In the genomic region with DNA sequence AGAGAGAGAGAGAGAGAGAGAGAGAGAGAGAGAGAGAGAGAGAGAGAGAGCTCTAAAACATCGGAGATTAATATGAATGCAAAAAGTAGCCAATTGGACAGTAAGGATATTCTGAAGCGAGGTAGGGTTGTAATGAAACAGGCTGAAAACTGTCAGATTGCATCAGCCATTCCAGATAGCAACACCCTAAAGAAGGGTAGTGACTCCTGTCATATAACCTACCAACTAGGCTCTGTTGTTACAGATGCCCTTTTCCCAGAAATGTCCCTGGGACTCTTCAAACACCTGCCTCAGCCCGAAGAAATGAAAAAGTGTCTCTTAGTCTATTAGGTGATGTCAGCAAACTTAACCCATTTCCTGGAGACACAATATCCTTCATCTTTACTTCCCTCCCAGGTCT, we compare ENCODE assay signal across 8 mouse cellular contexts. TPM values are rescaled to one million over a fixed set of nuclear protein-coding genes. Genes with fewer than 3 reads are reported as not detected.
A peak's percentile ranks its signal among the peaks of the same experiment; 100 is the strongest.
DNase-seq lines count a peak whose midpoint lies in the region; ATAC-seq and TF ChIP-seq lines count a peak whose summit lies in the region.

No protein-coding gene starts in this region.

- no peak for ATAC-seq in midbrain, embryonic 14.5 days (ENCODE audit: low FRiP score, low TSS enrichment)
- no peak for ATAC-seq in frontal cortex, adult (ENCODE audit: low TSS enrichment)

- peak overlapping the region; percentile 65 for H3K4me2 ChIP-seq in midbrain, embryonic 14.5 days (ENCODE audit: low read length)

- no peak for TF ChIP-seq CTCF in lung, adult 2 months (IDR thresholded peaks at IDR 0.05; ENCODE audit: insufficient read depth, low read length)
- TF ChIP-seq CTCF in bone marrow macrophage, adult 2 months (IDR thresholded peaks at IDR 0.05; ENCODE audit: low read depth, low read length): no peak

- peaks cover 3% of the 10 kb centered on the region for H3K4me1 ChIP-seq in lung, adult 2 months (ENCODE audit: control insufficient read depth, insufficient read depth, low read length)
- H3K4me1 ChIP-seq in bone marrow macrophage, adult 2 months (ENCODE audit: control insufficient read depth, insufficient read depth, low read length): peaks cover 37% of the 10 kb centered on the region
- H3K4me1 ChIP-seq in hindbrain, embryonic 10.5 days (replicated peaks): peaks cover 8% of the 10 kb centered on the region; the same call in 1 of the 2 replicates
- H3K4me1 ChIP-seq in midbrain, embryonic 14.5 days (ENCODE audit: control insufficient read depth, insufficient read depth, low read length): peaks cover 5% of the 10 kb centered on the region; the same call in 1 of the 2 replicates

- H3K27me3 ChIP-seq in hindbrain, embryonic 10.5 days (ENCODE audit: insufficient read depth, poor library complexity, severe bottlenecking): no peaks in the 10 kb centered on the region
- no peaks in the 10 kb centered on the region for H3K27me3 ChIP-seq in midbrain, embryonic 14.5 days (ENCODE audit: control insufficient read depth, insufficient read depth, low read length)

- peak overlapping the region; percentile 80 for H3K9ac ChIP-seq in midbrain, embryonic 14.5 days (replicated peaks; ENCODE audit: low read length)

- H3K27ac ChIP-seq in bone marrow macrophage, adult 2 months (ENCODE audit: insufficient read depth, low read depth, low read length): peak overlapping the region; percentile 97
- H3K27ac ChIP-seq in hindbrain, embryonic 10.5 days: peak overlapping the region; percentile 89
- H3K27ac ChIP-seq in midbrain, embryonic 14.5 days (replicated peaks; ENCODE audit: low read depth, low read length): peak overlapping the region; percentile 97

- no peak for TF ChIP-seq POLR2A in lung, adult 2 months (IDR thresholded peaks at IDR 0.05; ENCODE audit: borderline replicate concordance, extremely low read depth, low read depth, low read length)
- TF ChIP-seq POLR2A in bone marrow macrophage, adult 2 months (IDR thresholded peaks at IDR 0.05; ENCODE audit: borderline replicate concordance, low read depth, low read length): no peak

- peak overlapping the region; percentile 48 for H3K4me3 ChIP-seq in lung, adult 2 months (replicated peaks; ENCODE audit: extremely low read depth, low read depth, low read length)
- peak overlapping the region; percentile 75 for H3K4me3 ChIP-seq in bone marrow macrophage, adult 2 months (ENCODE audit: insufficient read depth, low read length)
- H3K4me3 ChIP-seq in hindbrain, embryonic 10.5 days: peak overlapping the region; percentile 51
- peak overlapping the region; percentile 44 for H3K4me3 ChIP-seq in midbrain, embryonic 14.5 days (replicated peaks; ENCODE audit: low read depth, low read length)

- no peaks in the 10 kb centered on the region for H3K9me3 ChIP-seq in hindbrain, embryonic 10.5 days
- H3K9me3 ChIP-seq in midbrain, embryonic 14.5 days (ENCODE audit: control insufficient read depth, low read length): no peaks in the 10 kb centered on the region

- no peak for DNase-seq in lung, adult 2 months
- no peak for DNase-seq in lung, postnatal 36 days
- DNase-seq in hindbrain, embryonic 10.5 days (ENCODE audit: low spot score): no peak
- DNase-seq in midbrain, embryonic 14.5 days: peak; percentile 54
- no peak for DNase-seq in urinary bladder, postnatal 36 days (ENCODE audit: low spot score in 2 of 2)
- DNase-seq in thymus, postnatal 25 days: no peak

- WGBS in lung, adult 2 months: 10% methylated on average over 3 of the region's 3 CpGs
- 52% methylated on average over 3 of the region's 3 CpGs for WGBS in hindbrain, embryonic 10.5 days
- 30% methylated on average over 3 of the region's 3 CpGs for WGBS in midbrain, embryonic 14.5 days

- peaks cover 6% of the 10 kb centered on the region; the same call in 1 of the 2 replicates for H3K36me3 ChIP-seq in hindbrain, embryonic 10.5 days
- 0 out of 2 replicates have a peak, but pooled peaks cover 3% of the 10 kb centered on the region for H3K36me3 ChIP-seq in midbrain, embryonic 14.5 days (ENCODE audit: control insufficient read depth, insufficient read depth, low read length)

RNA-seq across cellular contexts. Expression of gene Pdia4, which starts 24.4 kb away (rescaled TPM):
- polyA plus RNA-seq in lung, adult 2 months (2012; rRNA removed): 24.6 and 40.1 TPM in 2 replicates
- polyA plus RNA-seq in bone marrow macrophage, adult 2 months (2012; ENCODE audit: insufficient read depth, insufficient read length, missing spikeins): 64.4 and 79.0 TPM in 2 replicates
- polyA plus RNA-seq in hindbrain, embryonic 10.5 days (2016; fragmentation: Nextera tagmentation; extraction: Ambion mirVana): 242 and 299 TPM in 2 replicates
- 107 and 148 TPM in 2 replicates for polyA plus RNA-seq in midbrain, embryonic 14.5 days (2014; fragmentation: Nextera tagmentation; extraction: Ambion mirVana)

RNA-seq across cellular contexts. Expression of gene Zfp786, which starts 41.8 kb away (rescaled TPM):
- 0.16 and 0.26 TPM in 2 replicates for polyA plus RNA-seq in lung, adult 2 months (2012; rRNA removed)
- 0.33 TPM in 1 of 2 replicates, not detected in the other for polyA plus RNA-seq in bone marrow macrophage, adult 2 months (2012; ENCODE audit: insufficient read depth, insufficient read length, missing spikeins)
- polyA plus RNA-seq in hindbrain, embryonic 10.5 days (2016; fragmentation: Nextera tagmentation; extraction: Ambion mirVana): 7.0 TPM in 2 replicates
- polyA plus RNA-seq in midbrain, embryonic 14.5 days (2014; fragmentation: Nextera tagmentation; extraction: Ambion mirVana): 15.0 and 16.0 TPM in 2 replicates

RNA-seq across cellular contexts. Expression of gene Zfp398, which starts 46.6 kb away (rescaled TPM):
- polyA plus RNA-seq in lung, adult 2 months (2012; rRNA removed): 8.8 and 8.9 TPM in 2 replicates
- polyA plus RNA-seq in bone marrow macrophage, adult 2 months (2012; ENCODE audit: insufficient read depth, insufficient read length, missing spikeins): 4.7 and 6.4 TPM in 2 replicates
- polyA plus RNA-seq in hindbrain, embryonic 10.5 days (2016; fragmentation: Nextera tagmentation; extraction: Ambion mirVana): 8.1 and 9.7 TPM in 2 replicates
- polyA plus RNA-seq in midbrain, embryonic 14.5 days (2014; fragmentation: Nextera tagmentation; extraction: Ambion mirVana): 18.7 and 20.4 TPM in 2 replicates
